Mouse (Mus musculus) testis, adult 2 months (tissue): ENCODE measurements around the gene Klf9.

ENCODE experiments used
- CTCF ChIP-seq: fragments of 200-500 bp; IDR thresholded peaks from 2 replicates; pipeline ENCODE4 v1.5.1; 2012; ENCODE audit warnings: low read depth, mild to moderate bottlenecking, inconsistent platforms, low read length, moderate library complexity; ENCODE audit not compliant: control insufficient read depth, insufficient read depth, insufficient replicate concordance
- POLR2A ChIP-seq: fragments of 200-500 bp; IDR thresholded peaks from 2 replicates; pipeline ENCODE4 v1.6.1; 2012; ENCODE audit warnings: low read depth, mild to moderate bottlenecking, inconsistent platforms, low read length, moderate library complexity; ENCODE audit not compliant: control insufficient read depth

DNA sequence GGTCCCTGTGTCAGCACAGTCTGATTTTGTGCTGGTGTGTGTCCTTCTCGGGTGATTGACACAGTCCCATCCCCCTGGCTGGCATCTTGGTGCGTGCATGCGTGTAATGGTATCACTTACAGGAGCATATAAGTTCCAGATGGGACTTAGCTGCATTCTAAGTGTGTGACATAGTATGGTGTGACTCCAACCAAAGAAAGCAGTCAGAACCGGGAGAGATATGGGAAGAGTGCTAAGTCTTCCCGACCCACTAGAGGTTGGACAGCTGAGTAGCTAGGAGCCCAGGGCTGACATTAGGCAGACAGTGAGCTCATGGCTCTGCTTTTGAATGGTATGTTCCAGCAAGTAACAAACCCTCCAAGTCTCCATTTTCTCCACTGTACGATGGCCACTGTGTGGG is 21.9 kb downstream of the Klf9 start:
- no peak for TF ChIP-seq CTCF
- TF ChIP-seq POLR2A = no peak
